Mouse (Mus musculus) MEL-GATA-1-ER (cell line): ENCODE measurements around the gene Gpatch8.
"Not testable (repeated sequence)": the region's sequence is repeated elsewhere in the genome, so short reads cannot be mapped to it uniquely, and the experiment has no call there.

ENCODE experiments used
- DNase-seq: peaks from one replicate; pipeline ENCODE4 v3.0.0-alpha.2; 2012; ENCODE audit warnings: low read depth; ENCODE audit errors: extremely low read depth

The Gpatch8 gene

GRCm38 (mm10) chr11:102572866-102573663, 16.9 kb upstream of the Gpatch8 start:
- DNase-seq, result peak; percentile 82

GRCm38 (mm10) chr11:102568756-102569377, 12.7 kb upstream of the Gpatch8 start:
- DNase-seq, result no peak

DNA sequence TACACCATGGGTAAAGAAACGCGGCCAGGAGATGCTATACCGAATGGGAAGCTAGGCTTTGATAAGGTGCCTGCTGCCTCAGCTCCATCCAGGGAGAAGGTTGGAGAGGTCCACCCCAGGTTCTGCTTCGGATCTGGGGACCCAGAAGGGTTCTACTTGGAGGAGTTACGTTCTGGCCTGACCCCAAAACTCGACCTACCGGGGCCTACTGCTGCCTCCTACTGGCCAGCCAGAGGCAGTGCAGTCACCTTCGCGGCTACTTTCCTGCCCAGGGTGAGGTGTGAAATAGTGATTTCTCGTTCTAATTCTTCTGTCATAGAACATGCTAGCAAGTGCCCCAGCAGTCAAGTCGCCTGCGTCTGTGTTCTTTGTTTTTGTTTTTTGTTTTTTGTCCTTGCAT, 12.0 kb upstream of the Gpatch8 start:
- no peak for DNase-seq

GRCm38 (mm10) chr11:102567723-102568122, 11.5 kb upstream of the Gpatch8 start:
- DNase-seq, result no peak

- DNase-seq, result no peak
Observed at GRCm38 (mm10) chr11:102567157-102567556, 11.0 kb upstream of the Gpatch8 start.

- no peak for DNase-seq
Observed at GRCm38 (mm10) chr11:102566290-102566689, 10.1 kb upstream of the Gpatch8 start.

GRCm38 (mm10) chr11:102565741-102566140, 9.5 kb upstream of the Gpatch8 start:
- no peak for DNase-seq

GRCm38 (mm10) chr11:102564952-102565671, 8.9 kb upstream of the Gpatch8 start:
- not testable (repeated sequence) for DNase-seq

GRCm38 (mm10) chr11:102558704-102559103, 2.5 kb upstream of the Gpatch8 start:
- no peak for DNase-seq

DNA sequence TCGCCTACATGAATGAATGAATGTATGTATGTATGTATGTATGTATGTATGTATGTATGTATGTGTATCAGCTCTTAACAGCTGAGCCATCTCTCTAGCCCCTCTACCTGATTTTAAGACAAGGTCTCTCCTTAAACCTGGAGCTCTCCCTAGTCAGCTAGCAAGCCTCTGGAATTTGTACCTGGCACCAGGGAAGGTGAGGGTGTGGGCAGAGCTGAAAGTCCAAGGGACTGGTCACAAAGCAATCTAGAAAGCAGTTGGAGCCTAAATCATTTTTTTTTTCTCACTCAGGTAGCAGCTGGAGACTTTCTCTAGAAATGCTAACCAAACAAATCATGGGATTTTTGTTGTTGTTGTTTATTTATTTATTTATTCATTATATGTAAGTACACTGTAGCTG, 1.2 kb upstream of the Gpatch8 start:
- DNase-seq, result no peak

GRCm38 (mm10) chr11:102556716-102557074, 503 bp upstream of the Gpatch8 start:
- DNase-seq, result no peak

DNA sequence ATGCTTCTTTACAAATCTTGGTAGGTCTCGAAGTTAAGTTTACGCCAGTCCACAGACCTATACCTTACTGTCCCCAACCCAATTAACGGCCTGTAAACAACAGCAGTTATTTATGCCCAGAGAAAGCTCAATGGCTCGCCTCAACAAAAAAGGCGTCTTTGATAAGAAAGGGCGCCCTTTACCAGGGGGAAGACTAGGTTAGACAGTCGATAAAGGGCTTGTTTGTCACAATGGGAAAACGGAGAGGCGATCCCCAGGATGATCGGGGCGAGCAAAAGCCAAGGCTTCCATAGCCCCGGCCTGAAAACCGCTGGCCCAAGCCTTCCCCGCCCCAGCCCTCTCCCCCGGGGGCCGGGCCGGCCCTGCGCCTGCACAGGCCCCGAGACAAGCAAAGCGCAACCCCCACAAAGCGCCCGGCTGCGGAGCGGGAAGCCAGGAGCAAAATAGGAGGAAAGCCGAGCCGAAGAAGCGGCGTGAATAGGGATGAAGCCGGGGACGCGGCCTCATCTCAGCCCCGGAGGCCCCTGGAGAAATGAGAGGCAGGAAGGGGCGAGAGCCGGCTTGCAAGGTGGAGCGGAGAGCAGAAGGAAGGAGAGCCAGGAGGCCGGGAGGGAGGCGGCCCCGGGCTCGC, 677 bp downstream of the Gpatch8 start:
- DNase-seq, result no peak

- no peak for DNase-seq
Observed at GRCm38 (mm10) chr11:102552051-102552450, 4.1 kb downstream of the Gpatch8 start.

GRCm38 (mm10) chr11:102551176-102551575, 5.0 kb downstream of the Gpatch8 start:
- DNase-seq, result no peak

- no peak for DNase-seq
Observed at GRCm38 (mm10) chr11:102541471-102541870, 14.7 kb downstream of the Gpatch8 start.

GRCm38 (mm10) chr11:102540286-102540685, 15.9 kb downstream of the Gpatch8 start:
- DNase-seq, result peak; percentile 50

DNA sequence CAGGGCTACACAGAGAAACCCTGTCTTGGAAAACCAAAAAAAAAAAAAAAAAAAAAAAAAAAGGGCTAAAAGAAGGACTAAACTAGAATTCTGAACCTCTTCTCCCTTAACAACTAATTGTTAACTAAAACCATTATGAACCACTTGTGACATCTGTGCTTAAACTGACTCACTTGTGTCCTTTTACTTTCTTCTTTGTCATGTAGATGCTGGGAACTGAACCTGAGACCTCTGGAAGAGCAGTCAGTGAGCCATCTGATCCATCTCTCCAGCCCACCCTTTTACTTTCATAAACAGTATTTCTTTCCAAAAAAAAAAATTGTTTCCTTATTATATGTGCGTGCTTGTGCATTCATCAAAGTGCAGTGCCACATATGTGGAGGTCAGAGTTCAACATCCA, 16.5 kb downstream of the Gpatch8 start:
- no peak for DNase-seq

- no peak for DNase-seq
Observed at GRCm38 (mm10) chr11:102536210-102536609, 20.0 kb downstream of the Gpatch8 start.

GRCm38 (mm10) chr11:102534078-102534477, 22.1 kb downstream of the Gpatch8 start:
- DNase-seq, result no peak

DNA sequence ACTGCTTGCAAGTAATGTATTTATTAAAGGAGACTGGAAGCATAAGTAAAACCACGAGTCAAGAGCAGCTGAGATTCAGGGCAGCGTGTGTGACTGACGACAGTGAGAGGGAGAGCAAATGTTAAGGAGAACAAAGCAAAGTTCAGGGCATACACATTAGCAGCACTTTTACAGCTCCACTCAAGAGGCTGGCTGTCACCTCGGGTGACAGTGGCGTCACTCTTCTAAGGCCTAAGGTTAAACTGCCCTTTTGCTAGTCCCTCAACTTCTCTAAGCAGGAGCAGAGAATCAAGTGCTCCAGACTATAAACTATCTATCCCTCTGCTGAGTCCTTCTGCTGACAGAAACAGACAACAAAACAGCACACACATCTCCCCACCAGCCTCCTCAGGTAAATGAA, 24.8 kb downstream of the Gpatch8 start:
- DNase-seq, result no peak

GRCm38 (mm10) chr11:102514793-102515424, 41.3 kb downstream of the Gpatch8 start:
- no peak for DNase-seq
